Mouse (Mus musculus) kidney, postnatal 10 days (tissue): ENCODE measurements around the gene Fam222b.
"Not testable (repeated sequence)": the region's sequence is repeated elsewhere in the genome, so short reads cannot be mapped to it uniquely, and the experiment has no call there.

Source experiments
- DNase-seq: peaks from one replicate; pipeline ENCODE4 v3.0.0; 2021; ENCODE audit warnings: mixed read lengths

Fam222b gene

GRCm38 (mm10) chr11:78094504-78095143 is at the start of gene Fam222b:
Fam222b (plus strand) TSS chr11:78094660.
- DNase-seq = peak; percentile 96

- peak; percentile 87 for DNase-seq
Measured at GRCm38 (mm10) chr11:78044758-78045251, 49.7 kb upstream of the Fam222b start.

GRCm38 (mm10) chr11:78048637-78049036 is 45.8 kb upstream of the Fam222b start:
- DNase-seq = not testable (repeated sequence)

- no peak for DNase-seq
Measured at GRCm38 (mm10) chr11:78053078-78053477, 41.4 kb upstream of the Fam222b start.

- no peak for DNase-seq
Measured at GRCm38 (mm10) chr11:78056946-78057345, 37.5 kb upstream of the Fam222b start.

GRCm38 (mm10) chr11:78059833-78060757 is 34.4 kb upstream of the Fam222b start:
- DNase-seq = peak; percentile 85

GRCm38 (mm10) chr11:78062563-78062962 is 31.9 kb upstream of the Fam222b start:
- no peak for DNase-seq

- DNase-seq = no peak
Measured at GRCm38 (mm10) chr11:78065906-78066305, 28.6 kb upstream of the Fam222b start.

- DNase-seq = no peak
Measured at GRCm38 (mm10) chr11:78066641-78067040, 27.8 kb upstream of the Fam222b start.

GRCm38 (mm10) chr11:78067566-78067965 is 26.9 kb upstream of the Fam222b start:
- no peak for DNase-seq

- no peak for DNase-seq
Measured at GRCm38 (mm10) chr11:78069130-78069529, 25.3 kb upstream of the Fam222b start.

- no peak for DNase-seq
Measured at GRCm38 (mm10) chr11:78069646-78070045, 24.8 kb upstream of the Fam222b start.

GRCm38 (mm10) chr11:78071938-78072337 is 22.5 kb upstream of the Fam222b start:
- no peak for DNase-seq

- no peak for DNase-seq
Measured at GRCm38 (mm10) chr11:78072425-78073130, 21.9 kb upstream of the Fam222b start.

- DNase-seq = no peak
Measured at GRCm38 (mm10) chr11:78073577-78074276, 20.7 kb upstream of the Fam222b start.

- no peak for DNase-seq
Measured at GRCm38 (mm10) chr11:78074277-78074652, 20.2 kb upstream of the Fam222b start.

- DNase-seq = no peak
Measured at GRCm38 (mm10) chr11:78074666-78075065, 19.8 kb upstream of the Fam222b start.

- DNase-seq = peak; percentile 90
Measured at GRCm38 (mm10) chr11:78079961-78080921, 14.2 kb upstream of the Fam222b start, which contains the start of gene Eral1. Eral1 (minus strand) TSS chr11:78080383.

- no peak for DNase-seq
Measured at GRCm38 (mm10) chr11:78083595-78083994, 10.9 kb upstream of the Fam222b start.

GRCm38 (mm10) chr11:78086925-78087479 is 7.5 kb upstream of the Fam222b start:
- no peak for DNase-seq

GRCm38 (mm10) chr11:78087756-78088281 is 6.6 kb upstream of the Fam222b start:
- DNase-seq = no peak
